Mouse (Mus musculus) T-helper 2 cell (primary cell): ENCODE measurements around the gene Bdkrb2.

Experiments
- in situ Hi-C: fragments of 300-600 bp; cut with MboI, MseI; formaldehyde crosslinking; loops from one replicate; pipeline ENCODE4 v1.15.1; 2025; ENCODE audit warnings: high pct_unique_total_duplicates

The Bdkrb2 gene

GRCm38 (mm10) chr12:105562936-105563680 lies at the start of gene Bdkrb2:
Gene Bdkrb2 (plus strand): TSS chr12:105563226.
- in situ Hi-C loops, result no loop called here

DNA sequence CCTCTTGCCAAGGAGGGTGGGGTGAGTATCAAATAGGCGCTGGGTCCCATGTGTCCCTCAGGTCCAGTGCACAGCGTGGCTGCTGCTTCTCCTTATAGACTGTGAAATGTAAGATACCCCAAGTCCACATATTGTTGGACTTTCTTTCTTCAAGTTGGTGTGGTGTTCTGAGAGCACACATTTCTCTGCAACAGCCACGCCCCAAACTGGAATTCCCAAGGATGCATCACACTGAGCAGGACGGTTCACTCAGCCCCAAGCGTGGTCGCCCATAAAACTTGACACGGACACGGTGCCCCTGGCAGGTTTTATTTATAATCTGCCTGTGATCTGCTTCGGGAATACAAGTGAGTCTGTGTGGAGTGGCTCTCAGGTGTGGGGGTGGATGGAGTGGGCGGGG lies 48.9 kb upstream of the Bdkrb2 start:
- in situ Hi-C loops, result loop anchor here (10.0 kb wide), 1 partner anchor 1161 kb away; no protein-coding TSS in a partner anchor

DNA sequence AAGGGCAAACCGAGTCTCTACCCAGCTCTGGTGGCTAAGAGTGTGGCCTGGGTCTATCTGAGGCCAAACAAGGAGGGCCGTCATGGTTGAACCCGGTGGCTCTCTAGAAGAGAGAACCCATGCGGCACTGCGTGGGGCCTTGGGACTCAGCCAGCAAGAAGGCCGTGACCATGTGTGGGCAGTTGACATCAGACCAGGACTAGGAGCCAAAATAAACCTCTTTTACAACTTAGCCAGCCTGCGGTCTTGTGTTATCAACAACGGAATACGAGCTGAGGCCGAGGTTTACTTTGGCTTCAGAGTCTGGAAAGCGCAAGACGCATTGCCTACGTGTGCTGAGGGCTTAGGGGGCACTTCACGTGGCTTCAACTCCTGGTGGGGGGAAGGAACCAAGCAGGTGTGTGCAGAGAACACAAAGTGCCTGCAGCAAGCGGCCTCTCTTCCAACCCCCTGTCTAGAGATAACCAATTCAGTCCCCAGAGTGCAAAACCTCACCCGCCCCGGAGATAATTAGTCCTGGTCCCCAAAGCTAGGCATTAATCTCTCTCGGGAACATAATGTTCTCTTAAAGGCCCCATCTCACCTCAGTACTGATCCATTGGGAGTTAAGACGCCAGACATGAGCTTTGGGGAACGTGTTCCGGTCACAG lies 45.9 kb upstream of the Bdkrb2 start:
- in situ Hi-C loops, result loop anchor here (10.0 kb wide), 1 partner anchor 1158 kb away; no protein-coding TSS in a partner anchor

DNA sequence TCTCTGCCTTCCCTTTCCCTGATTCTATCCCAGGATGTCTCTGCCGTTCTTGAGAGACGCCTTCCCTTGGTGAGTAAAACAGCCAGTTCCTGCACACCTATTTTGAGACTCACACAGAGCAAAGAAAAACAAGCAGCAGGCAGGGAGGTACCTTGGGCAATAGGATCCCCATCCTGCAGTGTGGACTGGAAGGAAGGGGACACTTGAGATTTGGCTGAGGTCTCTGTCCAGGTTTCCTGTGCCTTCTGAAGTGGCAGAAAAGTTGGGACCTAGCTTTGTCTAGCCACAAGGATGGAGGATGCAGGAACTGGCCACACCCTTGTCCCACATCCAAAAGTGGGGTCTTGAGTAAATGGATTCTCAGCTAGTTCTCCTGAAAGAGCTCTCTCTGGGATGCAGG lies 43.2 kb upstream of the Bdkrb2 start:
- in situ Hi-C loops, result loop anchor here (10.0 kb wide), 1 partner anchor 1155 kb away; no protein-coding TSS in a partner anchor

- in situ Hi-C loops, result no loop called here
Measured at GRCm38 (mm10) chr12:105521170-105521762, 41.8 kb upstream of the Bdkrb2 start.

DNA sequence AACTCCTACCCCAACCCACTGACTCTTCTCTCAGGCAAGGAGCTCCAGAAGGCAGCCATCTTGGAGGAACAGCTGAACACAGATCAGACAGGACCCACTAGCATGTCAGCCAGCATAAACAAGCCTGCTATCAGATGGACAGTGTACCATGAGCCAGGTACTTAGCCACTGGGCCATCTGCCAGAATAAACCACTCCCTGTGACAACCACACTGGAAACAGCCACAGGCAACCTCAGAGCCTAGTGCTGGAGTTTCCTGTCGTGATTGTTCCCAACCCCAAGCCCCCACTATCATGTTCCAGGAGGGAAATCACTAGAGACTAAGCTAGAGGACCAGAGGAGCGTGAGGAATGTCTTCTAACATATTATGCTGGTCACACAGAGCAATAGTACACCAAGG lies 39.3 kb upstream of the Bdkrb2 start:
- in situ Hi-C loops, result no loop called here

DNA sequence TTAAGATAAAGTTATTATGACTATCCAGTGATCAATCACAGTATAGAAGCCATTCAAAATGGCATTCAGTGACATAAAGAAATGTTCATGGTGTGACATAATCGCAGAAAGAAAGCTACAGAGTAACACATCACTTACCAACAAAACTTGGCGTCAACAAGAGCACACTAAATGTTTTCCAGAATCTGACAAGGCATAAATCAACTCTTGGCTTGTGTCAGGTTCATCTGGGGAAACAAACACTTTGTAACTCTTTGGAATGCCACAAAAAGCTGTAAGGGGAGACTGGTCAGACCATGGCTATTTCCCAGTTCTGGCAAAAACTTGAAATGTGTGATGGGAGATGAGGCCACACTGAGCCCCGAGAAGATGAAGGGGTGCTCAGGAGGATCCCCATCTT lies 36.8 kb upstream of the Bdkrb2 start:
- in situ Hi-C loops, result no loop called here

DNA sequence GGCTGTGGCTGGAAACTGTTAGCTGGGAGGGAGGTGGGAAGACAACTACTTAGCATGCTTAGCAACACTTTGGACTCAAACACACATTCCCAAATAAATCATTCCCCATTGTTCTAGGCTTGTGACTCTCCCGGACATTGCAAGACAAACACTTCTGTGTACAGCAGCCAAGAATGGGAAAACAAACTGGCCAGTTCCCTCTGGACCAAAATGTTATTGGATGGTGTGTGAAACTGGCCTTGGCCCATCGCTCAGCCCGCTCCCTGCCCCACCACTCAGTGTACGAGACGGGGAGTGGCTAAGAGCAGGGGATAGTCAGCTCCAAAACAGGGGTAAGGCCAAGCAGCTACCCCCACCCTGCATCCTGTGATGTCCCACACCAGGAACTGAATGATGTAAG lies 36.2 kb upstream of the Bdkrb2 start:
- in situ Hi-C loops, result no loop called here

DNA sequence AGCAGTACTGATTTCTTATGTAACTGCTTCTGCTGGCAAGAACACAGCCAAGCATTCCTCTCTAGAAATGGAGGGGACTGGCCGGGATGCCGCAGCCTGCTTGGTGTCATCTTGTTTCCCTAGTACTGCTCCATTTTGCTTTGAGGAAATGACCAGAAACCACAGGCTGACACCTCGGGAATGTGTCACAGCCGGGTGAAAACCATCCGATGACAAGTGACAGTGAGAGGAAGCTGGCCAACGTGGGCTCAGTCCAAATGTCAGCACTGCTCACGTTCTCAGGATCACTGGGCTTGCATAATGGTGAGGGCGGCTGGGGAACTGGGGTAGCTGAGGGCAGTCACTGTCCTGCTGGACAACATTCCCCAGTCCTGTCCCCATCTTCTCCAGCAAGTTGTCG lies 33.5 kb upstream of the Bdkrb2 start:
- in situ Hi-C loops, result no loop called here

GRCm38 (mm10) chr12:105531724-105532371 lies 31.2 kb upstream of the Bdkrb2 start:
- in situ Hi-C loops, result no loop called here

GRCm38 (mm10) chr12:105534842-105535241 lies 28.2 kb upstream of the Bdkrb2 start:
- in situ Hi-C loops, result no loop called here

DNA sequence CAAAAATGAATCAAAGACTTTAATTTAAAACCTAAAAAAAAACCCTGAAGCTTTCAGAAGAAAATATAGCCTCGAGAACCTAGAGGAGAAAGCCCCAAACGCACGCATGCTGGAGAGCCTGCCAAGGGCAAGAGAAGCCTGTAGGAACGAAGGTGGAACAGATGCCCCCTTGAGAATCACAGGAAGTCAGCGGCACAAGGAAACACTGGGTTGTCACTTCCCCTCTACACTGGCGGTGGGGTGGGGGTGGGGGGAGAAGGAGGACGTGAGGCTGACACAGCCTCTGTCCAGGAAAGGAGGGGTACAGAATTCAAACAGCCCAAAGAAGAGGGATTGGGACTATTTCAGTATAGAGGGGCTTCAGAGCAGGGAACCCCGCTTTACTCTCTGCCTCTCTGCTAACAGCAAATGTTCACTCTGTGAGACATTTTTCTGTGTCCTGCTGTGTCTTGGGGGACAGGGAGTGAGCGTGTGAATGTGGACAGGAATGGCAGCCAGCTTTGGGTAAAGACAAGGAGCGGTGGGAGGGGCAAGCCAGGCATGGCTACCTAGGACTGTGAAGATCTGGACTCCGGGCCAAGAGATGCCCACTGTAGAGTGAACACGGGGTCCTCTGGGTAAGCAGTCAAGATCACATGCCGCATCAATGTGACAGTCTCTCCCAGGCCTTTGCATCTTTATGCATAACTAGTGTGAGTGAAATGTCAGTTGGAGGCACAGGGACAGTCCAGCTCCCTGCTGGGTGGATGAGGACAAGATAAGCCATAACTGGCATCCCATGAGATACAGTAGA lies 26.9 kb upstream of the Bdkrb2 start:
- in situ Hi-C loops, result no loop called here

DNA sequence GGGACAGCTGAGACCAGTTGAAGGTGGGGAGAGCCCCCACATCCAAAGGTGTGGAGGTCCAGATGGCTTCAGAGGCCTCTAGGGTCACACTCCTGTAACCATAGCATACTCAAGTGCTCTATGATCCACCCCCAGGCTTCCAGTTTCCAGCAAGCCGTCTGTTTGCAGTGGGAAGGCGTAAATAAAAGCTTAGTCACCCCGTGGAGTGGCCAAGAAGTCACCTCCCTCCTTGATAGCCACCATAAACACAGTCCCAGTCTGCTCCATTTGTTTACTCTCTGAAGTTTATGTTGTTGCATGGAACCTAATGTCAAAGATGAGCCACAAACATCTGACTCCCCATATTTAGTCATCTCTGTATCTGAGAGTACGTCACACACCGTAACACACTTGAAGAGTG lies 25.9 kb upstream of the Bdkrb2 start:
- in situ Hi-C loops, result no loop called here

DNA sequence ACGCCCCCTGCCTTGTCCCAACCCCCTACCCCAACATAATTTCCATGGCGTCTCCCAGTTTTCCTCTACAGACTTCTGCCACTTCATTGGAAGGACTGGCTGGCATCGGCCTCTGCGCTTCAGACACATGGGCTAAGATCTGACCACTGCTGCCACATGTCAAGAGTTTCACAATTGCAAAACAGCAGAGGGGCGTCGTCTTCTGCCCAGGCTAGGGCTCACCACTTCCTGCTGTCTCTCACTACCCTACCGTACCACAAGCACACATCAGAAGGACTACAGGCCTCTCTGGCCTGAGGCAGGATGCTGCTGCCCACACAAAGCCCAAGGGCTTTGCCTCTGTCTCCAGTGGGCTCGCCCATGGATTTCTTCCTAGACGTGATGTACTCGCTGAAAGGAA lies 23.4 kb upstream of the Bdkrb2 start:
- in situ Hi-C loops, result no loop called here

DNA sequence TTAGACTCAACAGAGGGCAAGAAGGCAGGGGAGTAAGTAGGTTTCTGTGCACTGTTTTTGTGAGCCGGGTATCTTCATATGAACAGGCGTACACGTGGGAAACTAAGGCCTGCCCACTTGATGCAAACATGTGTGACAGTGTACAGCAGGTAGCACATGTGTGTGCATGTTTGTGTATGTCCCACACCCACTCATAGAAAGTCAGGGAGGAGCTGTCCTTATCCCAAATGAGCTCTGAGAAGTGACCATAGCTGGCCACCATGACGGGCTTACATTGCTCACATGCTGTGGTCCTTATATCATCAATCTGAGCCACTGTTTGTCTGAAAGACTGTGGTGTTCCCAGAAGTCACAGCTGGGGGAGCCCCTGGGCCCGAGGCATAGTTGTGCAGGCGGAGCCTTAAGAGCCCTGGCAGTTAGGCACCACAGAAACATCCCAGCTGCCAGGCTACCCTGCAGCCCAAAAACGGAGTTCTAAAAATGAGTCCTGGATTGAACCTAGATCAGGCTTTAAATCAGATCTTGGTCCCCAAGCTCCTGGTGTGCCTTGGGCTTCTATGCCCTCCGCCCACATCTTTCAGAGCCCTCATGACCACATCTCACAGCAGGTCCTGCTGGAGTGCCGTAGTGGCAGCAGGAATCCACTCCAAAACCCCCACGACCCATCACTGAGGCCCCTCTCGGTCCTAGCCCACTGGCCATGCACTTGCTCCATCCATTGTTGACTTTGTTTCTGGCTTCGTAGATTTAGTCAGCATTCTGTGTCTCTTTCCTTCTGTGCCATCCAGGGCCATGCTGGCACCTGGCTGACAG lies 21.2 kb upstream of the Bdkrb2 start:
- in situ Hi-C loops, result no loop called here

DNA sequence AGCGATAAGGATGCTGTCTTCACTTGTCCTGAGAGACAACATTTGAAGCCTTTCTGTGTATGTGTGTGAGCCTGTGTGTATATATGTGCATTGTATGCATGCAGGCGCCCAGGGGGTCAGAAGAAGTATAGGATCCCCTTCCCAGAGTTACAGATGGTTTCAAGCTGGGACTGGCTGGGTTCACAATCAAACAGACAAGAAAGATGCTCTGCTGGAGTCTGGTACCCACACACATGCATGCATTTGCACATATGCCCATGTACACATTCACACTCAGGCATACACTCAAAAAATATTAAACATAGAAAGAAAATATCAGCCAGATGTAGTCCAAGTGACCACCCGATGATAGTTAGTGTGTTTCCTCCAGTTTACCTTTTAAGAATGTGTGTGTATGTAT lies 20.5 kb upstream of the Bdkrb2 start:
- in situ Hi-C loops, result no loop called here

- in situ Hi-C loops, result no loop called here
Measured at GRCm38 (mm10) chr12:105543176-105543575, 19.9 kb upstream of the Bdkrb2 start.

DNA sequence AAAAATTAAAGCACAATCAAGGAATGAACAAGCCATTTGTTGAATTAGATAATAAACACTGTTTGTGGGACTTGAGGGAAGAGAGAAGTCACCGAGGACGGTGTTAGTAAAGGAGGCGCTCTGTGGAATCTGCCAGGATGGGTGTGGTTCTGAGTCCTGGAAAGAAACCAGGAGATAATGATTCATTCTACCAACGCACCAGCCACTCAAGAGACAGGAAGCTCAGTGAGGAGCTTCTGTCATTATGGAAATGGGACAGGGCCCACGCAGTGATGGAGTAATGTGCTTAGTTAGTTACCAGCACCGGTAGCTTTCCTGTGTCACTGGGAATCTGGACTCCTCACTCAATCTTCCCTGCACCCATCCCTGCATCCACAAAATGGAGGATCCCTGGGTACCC lies 19.3 kb upstream of the Bdkrb2 start:
- in situ Hi-C loops, result no loop called here

DNA sequence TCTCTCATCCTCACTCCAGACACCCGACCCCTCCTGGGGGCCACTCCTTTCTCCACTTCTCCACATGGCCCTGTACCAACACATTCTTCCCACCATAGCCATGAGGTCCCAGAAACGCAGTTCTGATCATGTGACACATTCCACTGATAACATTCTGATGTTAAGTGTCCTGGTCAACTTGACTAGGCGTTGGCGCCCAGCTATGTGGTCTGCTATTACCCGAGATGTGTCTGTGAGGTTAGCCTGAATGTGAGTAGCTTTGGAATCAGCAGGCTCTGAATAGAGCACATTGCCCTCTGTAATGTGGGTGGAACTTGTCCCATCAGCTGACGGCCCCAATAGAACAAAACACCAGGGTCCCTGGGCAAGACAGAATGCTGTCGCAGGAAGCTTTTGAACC lies 18.2 kb upstream of the Bdkrb2 start:
- in situ Hi-C loops, result no loop called here

DNA sequence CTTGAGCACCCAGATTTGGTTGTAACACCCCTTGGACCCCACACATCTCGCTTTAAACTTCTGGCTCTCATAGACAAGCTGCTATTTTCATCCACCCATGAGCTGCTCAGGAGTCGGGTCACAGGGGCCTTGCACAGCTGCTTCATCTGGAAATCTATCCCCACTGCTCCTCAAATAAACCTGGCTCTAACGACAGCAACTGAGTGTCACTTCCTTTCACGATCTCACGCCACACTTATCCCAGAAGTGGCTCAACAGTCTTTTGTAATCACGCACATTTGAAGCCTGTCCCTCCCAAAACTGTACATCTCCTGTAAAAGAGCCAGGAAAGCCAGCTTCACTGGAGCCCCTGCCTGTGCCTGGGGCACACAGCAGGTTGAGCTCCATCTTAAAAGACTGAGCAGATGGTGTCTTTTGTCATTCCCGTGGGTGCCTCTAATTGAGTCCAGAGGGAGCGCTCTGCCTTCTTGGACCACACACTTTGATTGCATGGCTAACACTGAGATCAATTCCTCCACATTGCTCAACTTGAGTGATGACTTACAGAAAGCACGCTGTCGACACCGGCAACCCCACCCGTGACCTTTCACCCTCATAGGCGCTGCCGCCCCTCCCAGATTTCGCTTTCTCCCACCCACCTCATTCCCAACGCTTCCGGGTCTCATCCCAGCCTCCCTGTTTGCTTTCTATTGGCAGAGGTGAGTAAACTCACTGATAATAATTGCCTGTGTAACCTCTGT lies 17.2 kb upstream of the Bdkrb2 start:
- in situ Hi-C loops, result no loop called here
